Mouse (Mus musculus): ENCODE results near the gene Foxm1.

DNA sequence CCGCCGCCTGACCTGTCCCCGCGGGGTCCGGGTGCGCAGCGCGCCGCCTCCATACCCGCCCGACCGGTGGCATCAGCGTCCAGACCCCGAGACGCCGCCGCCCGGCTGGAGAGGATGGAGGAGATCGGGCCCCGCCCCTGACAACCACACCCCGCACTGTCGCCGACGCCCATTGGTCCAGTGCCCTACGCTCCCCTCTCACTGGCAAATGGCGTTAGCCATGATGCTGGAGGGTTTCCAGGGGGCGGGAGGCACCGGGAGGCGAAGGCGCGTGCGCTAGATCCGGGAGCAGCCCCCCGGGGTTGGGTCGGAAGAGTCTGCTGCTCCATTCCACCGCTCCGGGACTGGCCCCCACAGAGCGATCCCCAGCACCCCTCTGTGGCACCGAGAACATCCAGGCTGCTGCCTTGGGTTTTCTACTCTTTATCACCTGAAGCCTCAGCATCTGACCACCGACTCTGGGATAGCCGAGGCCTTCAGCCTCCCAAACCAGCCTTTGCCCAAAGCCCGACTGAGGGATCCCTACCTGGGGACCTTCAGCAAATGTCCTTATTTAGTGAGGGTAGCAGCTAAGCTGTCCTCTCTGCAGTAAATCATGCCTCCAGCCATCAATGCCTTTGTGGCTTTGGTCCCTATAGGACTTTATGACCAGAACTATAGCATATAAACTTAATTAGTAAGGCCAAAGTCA, 6.9 kb upstream of the Foxm1 start, which contains the start of gene Tulp3:
- peak; percentile 54 for TF ChIP-seq POLR2A (IDR thresholded peaks at IDR 0.05; ENCODE audit: insufficient read depth, low read depth, low read length)
- TF ChIP-seq CTCF (IDR thresholded peaks at IDR 0.05): no peak

Data from heart, adult 2 months (tissue).